Mouse (Mus musculus) cerebellum, adult 11 months (tissue): ENCODE measurements at regions not wholly inside any gene's neighbourhood (a gene's known extent, or its start where the extent isn't known, plus 50 kb on each side); places are given as distances from the start of the nearest gene placed in this dataset.
A peak's percentile ranks its signal among the peaks of the same experiment; 100 is the strongest.
"Not testable (repeated sequence)": the region's sequence is repeated elsewhere in the genome, so short reads cannot be mapped to it uniquely, and the experiment has no call there.

Experiments
- DNase-seq: peaks from one replicate; pipeline ENCODE4 v3.0.0; 2022

DNA sequence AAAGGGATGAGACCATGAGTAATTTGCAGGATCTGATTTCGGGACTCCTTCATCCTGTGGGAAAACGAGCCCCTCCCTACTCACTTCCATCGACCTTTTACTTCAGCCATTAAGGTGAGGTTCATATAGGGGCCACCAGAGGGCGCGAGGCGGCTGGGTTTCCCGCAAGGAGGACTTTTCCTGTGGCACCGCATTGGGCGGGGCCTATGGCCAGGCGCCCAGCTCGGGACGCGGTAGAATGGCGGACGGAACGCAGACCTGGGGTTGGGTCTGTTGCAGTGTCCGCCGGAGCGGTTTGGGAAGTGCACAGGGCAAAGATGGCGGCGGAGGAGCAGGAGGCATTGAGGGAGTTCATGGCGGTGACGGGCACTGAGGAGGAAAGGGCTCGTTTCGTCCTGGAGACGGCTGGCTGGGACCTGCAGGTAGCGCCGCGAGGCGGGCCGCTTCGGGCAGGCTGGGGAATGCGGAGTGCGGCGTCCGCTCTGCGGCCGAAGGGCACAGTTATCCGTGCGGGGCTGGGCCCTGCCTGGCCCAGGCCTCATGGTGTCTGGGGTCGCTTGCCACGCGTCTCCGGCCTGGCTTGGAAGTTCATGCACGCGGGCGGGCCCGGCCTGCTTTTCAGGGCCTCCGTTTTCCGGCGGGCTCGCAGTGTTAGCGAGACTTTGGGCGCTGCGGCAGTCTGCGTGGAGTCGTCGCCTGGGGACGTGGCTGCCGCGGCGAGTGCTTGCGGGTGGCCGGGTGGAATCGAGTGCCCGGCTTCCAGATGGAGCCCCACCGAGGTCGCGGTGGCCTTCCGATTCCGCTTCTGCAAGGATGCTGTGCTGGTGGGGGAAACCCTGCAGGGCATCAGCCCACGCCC is 219.1 kb downstream of the Gm31371 start:
- peak; percentile 100 for DNase-seq

GRCm38 (mm10) chr8:20123545-20123944 is 220.4 kb downstream of the Gm31371 start:
- DNase-seq: peak; percentile 25

DNA sequence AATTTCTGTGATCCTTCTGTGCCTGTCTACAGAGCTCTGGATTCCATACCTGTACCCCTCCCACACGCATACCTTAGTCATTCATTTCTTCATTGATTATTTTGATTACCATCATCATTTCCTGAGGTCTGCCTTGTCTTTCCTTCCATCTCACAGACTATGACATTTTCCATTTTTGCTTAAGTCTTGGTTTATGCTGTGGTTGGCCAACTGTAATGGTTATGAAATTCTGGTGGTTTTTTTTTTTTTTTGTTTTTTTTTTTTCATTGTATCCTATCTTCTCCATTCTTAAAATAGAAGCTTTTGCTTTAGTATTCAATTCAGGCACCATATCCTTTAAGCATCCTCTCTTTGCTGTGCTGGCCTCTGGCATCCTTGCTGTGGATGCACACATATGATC is 227.4 kb downstream of the Gm15319 start:
- not testable (repeated sequence) for DNase-seq

DNA sequence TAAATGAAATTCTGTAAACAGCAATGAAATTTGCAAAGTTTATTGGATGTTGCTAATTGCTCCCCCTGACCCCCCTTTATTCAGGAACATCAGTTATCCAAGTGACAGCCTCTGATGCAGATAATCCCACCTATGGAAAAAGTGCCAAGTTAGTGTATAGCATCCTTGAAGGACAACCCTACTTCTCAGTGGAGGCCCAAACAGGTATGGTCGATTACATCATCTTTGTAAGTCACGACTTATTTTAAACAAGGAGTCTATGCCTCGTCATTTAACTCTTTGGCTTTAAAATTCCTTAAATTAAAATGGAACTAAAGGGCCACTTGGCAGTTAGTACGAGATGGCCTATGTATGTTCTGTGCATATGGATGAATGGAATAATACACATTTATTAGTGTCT is 217.6 kb downstream of the Gm15319 start:
- DNase-seq: not testable (repeated sequence)

GRCm38 (mm10) chr8:20151317-20152047 is 211.5 kb downstream of the Gm15319 start:
- DNase-seq: not testable (repeated sequence)

DNA sequence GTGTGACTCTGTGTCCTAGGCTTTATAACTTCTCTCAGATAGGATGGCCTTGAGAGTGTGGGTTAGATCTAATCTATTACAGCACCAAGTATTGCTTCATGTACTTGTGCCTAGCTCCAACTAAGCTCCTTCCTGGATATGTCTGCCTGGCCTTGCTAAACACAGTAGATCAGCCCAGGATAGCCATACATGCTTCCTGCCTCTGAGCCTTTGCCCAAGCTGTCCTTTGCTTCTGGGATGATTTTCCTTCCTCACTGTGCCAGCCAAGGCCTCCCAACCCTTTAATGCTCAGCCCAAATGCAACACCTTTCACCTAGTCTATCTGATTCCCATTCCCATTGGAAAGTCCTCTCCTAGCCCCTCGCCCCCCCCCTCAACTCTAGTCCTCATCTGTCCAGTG is 208.9 kb downstream of the Gm15319 start:
- DNase-seq: not testable (repeated sequence)
